Mouse (Mus musculus) left cerebral cortex, adult 8-10 months (tissue): ENCODE measurements around the gene Txndc15. TPM values are rescaled to one million over a fixed set of nuclear protein-coding genes. Genes with fewer than 3 reads are reported as not detected.

Experiments used
- DNase-seq, 2 experiments: peaks; one replicate each; pipeline ENCODE4 v3.0.0; 2022; ENCODE audit warnings: low spot score in 2 of 2
- total RNA-seq, 4 experiments: library from RNA; stranded (reverse); gene quantifications; 2 replicates each; pipeline ENCODE4 v1.2.4; 2022

Txndc15 gene
- total RNA-seq, 4 experiments from 2014 or later: 68.2 to 79.0 (median 74.8) TPM

DNA sequence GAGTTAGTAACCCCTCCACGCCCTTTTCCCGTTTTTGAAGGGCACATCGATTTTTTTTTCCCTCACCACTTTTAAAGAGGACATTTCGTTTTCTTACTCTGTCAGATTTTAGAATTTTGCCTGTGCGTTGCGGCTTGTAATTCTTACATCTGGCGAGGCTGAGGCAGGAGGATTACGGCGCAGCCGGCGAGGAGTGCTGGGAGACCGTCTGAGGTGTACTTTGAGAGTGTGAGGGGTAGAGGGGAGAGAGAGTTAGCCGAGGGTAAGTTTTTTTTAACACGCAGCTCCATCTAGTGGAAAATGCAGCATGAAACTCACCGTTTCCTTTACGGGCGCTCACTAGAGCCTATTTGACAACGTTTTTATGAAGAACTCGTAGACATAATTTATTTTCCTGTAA, 13.4 kb downstream of the Txndc15 start:
- peak in 1 of 2 experiments; percentile 35 for DNase-seq

DNA sequence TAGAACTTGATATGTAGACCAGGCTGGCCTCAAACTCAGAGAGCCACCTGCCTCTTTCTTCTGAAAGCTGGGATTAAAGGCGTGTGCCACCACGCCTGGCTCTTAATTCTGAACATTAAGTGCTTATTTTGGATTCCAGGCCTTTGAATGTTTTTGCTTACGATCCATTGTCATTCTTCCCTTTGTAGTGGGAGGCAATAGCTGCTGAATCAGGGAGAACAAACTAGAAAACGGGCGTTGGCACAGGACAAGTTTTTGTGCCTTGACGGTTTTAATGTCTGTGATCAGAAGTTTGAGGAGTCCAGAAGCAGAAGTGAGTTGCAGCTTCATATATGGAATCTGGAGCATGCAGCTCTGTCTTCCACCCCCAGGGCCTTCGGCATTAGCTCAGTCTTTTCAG, 16.3 kb downstream of the Txndc15 start:
- DNase-seq: no peak

DNA sequence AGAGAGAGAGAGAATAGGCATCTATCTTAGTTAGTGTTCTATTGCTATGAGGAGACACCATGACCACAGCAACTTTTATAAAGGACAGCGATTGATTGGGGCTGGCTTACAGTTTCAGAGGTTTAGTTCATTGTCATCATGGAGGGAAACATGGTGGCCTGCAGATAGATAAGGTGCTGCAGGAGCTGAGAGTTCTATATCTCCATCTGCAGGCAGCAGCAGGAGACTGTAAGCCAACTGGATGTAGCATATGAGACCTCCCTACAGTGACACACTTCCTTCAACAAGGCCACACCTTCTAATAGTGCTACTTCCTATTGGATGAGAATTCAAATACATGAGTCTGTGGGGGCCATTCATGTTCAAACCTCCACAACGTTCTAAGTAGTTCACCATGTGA, 17.7 kb downstream of the Txndc15 start:
- no peak for DNase-seq

DNA sequence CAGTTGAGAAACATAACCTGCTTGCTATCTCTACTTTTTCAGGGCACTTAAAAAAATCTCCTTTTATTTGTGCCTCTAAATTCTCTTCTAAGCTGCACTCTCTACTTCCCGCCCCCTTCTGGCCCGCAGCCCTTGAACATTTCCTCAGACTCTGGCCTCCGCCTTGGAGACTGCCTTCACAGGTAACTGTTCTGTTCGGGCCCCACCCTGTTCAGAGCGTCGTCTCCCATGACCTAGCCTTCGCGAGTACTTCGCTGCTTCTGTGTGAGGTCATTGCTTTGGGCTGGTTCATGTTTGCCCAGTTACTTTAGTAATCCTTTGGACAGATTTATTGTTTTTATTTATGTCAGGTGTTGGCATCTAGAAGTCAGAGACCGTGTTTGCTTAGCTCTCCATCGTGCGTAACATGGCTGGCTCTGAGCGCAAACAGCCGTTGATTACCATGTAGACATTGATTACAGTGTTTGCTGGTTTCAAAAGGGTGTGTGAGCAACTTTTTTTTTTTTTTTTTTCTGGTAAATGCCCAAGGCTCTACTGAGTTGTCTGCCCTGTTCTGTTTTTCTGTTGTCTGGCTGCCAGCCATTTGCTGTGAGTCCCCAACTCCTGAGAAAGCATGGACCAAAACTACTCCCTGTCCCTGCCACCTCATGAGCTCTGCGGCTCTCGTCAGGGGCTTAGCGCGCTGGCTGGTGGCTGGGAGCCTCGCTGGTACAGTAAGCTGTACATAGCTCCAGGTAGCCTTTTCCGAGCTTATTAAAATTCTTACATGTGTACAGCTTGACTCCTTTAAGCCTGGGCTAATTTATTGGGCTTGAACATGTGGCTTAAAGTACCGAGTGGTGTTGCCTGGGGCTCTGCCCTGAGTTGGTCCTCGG, 19.4 kb downstream of the Txndc15 start:
- DNase-seq: no peak

DNA sequence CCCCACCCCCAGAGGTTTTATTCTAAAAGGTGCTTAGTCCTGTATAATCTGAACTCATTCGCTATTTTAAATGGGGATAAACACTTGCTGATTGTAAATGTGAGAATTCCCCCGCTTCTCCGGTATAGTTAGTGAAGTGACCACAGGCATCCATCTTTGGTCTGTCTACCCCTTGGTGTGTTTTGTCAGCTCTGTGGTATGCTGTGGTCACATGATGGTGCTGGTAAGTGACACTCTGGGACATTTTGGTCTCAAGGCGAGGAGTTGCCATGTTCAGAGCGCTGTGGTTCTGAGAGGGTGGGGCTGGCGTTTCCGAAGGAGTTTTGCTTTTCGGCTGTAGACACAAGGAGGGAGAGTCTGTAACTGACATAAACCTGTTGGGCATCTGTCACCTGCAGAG, 23.4 kb downstream of the Txndc15 start:
- DNase-seq: no peak

DNA sequence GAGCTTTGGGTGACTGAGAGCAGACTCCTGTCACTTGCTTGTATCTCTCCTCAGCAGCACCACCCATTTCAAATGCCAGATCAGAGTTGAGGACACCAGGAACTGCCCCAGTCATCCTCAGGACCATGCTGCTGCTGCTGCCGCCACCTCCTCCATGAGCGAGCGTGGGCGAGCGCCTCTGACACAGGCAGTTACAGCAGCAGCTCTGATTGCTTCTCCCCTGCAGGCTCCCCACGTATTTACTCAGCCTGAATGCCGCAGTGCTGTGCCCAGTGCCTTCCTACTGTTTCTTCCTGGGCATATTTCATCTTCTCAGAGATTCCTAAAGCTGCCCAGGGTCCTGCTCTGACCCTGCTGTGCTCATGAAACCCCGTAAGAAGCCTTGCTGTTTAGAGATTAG, 27.9 kb downstream of the Txndc15 start:
- no peak for DNase-seq

DNA sequence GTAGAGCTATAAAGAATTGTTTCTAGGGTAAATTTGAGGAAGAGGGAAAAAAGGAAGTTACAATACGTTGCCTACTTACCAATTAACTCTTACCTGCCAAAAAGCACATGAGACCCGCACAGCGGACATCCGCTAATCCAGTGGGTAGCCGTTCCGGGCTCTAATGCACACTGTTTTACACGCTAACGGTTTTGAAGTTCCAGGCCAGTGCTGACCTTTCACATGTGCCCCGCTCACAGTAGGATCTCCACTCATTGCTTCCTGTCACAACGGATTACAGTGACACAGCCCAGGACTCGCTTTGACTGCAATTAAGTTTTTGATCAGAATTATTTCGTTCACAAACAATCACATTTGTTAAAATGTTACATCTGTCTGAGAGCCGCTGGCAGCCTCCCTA, 39.9 kb downstream of the Txndc15 start:
- DNase-seq: no peak

DNA sequence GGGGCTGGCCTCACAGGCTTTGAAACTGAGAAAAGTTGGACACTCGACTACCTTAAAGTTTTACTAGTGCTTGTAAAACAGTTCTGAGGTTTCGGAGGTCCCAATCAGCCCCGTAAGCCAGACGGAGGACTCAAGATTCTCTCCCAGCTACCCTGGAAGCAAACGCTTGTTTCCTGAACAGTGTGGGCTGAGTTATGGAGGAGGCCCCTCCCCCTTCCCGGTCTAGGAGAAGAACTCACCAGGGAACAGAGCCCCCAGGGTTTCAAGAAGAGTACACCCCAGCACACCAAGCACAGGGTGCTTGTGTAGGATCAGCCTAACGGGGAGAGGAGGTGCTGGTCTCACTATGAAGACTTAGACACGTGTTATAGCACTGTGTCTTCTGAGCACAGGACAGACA, 42.3 kb downstream of the Txndc15 start:
- no peak for DNase-seq

DNA sequence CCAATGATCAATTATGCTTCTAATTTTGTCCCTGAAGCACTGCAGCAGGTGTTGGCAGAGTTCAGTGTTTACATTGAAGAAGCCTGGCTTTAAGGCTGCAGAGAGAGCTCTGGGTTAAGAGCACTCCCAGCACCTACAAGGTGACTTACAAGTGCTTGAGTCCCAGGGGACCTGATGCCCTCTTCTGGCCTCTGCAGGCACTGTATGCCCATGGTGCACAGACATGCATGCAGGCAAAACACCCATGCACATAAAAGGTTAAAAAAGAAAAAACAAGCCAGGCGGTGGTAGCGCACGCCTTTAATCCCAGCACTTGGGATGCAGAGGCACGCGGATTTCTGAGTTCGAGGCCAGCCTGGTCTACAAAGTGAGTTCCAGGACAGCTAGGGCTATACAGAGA, 43.2 kb downstream of the Txndc15 start:
- no peak for DNase-seq

DNA sequence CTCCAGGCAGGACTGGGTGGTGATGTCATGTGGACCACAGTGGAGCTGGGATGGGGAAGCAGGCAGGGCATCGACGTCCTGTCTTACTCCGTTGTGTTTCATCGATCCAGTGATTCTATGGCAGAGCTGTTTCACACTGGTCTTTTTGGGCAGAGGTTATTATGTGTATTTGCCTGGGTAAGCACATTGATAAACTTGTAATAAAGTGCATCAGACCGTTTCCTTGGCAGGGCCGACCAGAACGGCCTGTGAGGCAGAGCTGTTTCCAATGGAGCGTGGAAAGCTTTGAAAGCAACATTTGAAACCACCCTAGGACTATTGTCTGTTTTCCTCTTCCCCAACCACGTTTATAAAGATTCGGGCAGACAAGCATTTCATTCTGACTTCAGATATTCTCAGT, 46.1 kb downstream of the Txndc15 start:
- no peak for DNase-seq

DNA sequence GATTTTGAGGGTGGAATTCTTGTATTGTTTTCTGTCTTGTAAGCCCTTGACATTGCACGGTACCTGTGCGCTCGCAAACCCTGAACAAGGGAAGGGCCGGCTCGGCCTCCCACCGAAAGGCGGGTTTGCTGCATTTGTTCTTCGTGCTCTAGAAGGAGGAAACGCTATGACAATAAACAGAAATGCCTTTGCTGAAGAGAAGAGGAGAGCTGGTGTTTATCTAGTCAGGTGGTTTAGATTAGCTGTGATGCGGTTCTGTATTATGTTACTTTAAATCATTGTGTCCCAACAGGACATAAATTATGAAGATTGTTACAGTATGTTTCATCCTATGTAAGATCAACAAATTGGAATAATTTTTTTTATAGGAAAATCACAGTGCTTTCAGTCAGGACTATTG, 47.0 kb downstream of the Txndc15 start:
- DNase-seq: no peak

DNA sequence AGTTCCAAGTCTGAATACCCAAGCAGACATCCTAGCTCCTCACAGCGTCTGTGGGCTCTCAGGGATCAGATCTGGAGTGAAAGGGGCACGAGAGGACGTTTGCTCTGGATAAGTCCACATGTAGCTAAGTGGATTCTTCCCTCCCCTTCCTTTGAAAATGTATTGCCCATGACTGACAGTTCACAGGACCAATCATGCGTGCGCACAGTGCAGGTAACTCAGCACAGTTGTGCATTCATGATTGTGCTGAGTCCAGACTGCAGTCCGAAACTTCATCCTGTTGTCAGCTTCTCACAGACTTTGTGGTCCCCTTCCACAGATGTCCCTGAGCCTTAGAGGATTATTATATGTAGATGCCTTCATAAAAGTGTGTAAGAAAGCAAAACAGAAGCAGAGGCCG, 59.9 kb downstream of the Txndc15 start:
- DNase-seq: no peak

DNA sequence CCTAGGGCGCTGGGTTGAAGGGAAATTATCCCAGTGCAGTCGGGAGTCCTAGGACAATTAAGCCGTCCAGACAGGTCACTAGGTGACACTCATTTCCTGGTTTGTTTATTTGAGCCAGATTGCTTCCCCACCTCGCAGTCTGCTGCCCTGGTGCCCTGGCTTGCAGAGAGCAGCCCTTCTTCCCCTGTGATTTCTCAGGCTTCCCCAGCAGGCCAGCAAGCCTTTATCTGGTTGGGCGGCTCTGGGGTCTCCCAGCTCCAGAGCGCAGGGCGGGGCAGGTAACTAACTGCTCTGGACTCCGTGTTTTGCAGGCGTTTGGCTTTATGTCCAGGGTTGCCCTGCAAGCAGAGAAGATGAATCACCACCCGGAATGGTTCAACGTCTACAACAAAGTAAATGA, 60.6 kb downstream of the Txndc15 start:
- DNase-seq: no peak

Other genes starting within 250 kb of the Txndc15 start
- gene Dbn1, start 226.5 kb upstream of the Txndc15 start, total RNA-seq: 100 to 1,000 TPM; 216 to 253 (median 234) TPM
- 10 to 100 TPM; 78.3 to 93.8 (median 85.9) TPM for gene Pdlim7, start 201.0 kb upstream of the Txndc15 start, total RNA-seq
- gene Dok3, start 185.4 kb upstream of the Txndc15 start, total RNA-seq: 1 to 10 TPM; 3.7 to 6.3 (median 5.2) TPM
- 10 to 100 TPM; 44.5 to 55.2 (median 48.2) TPM for gene Ddx41, start 178.0 kb upstream of the Txndc15 start, total RNA-seq
- gene Fam193b, start 143.5 kb upstream of the Txndc15 start, total RNA-seq: 10 to 100 TPM; 73.2 to 80.1 (median 73.8) TPM
- gene Tmed9, start 140.9 kb upstream of the Txndc15 start, total RNA-seq: 100 to 1,000 TPM; 125 to 136 (median 132) TPM
- 10 to 100 TPM; 24.5 to 26.2 (median 25.5) TPM for gene B4galt7, start 114.8 kb upstream of the Txndc15 start, total RNA-seq
- gene Caml, start 91.6 kb upstream of the Txndc15 start, total RNA-seq: 10 to 100 TPM; 37.7 to 49.5 (median 43.4) TPM
- gene Ddx46, start 79.6 kb upstream of the Txndc15 start, total RNA-seq: 10 to 100 TPM; 39.6 to 48.5 (median 45.3) TPM
- 10 to 100 TPM; 65.8 to 72.3 (median 68.7) TPM for gene B230219D22Rik, start 21.5 kb upstream of the Txndc15 start, total RNA-seq
- 10 to 100 TPM; 28.6 to 32.2 (median 31.0) TPM for gene Pcbd2, start 12.7 kb downstream of the Txndc15 start, total RNA-seq
- gene Catsper3, start 69.9 kb downstream of the Txndc15 start, total RNA-seq: under 1 TPM in 3 of 4 experiments, not detected in 1; 0.48 to 0.63 (median 0.59) TPM
- not detected for gene Pitx1, start 121.5 kb downstream of the Txndc15 start, total RNA-seq